Mouse (Mus musculus) stomach, postnatal 0 days (tissue): Measurements from ENCODE around the gene Ercc2. TPM values are rescaled to one million over a fixed set of nuclear protein-coding genes. Genes with fewer than 3 reads are reported as not detected.

Experiments
- ATAC-seq: fragments of 200-750 bp; cut with Nextera tagmentation; 2 replicates; pipeline ENCODE4 v1.8.0; 2017; ENCODE audit not compliant: low FRiP score, low TSS enrichment
- DNase-seq: peaks from one replicate; pipeline ENCODE4 v3.0.0-alpha.2; 2016; ENCODE audit warnings: low spot score
- H3K27ac ChIP-seq: fragments of 300-500 bp; sonication (generic); replicated peaks from 2 replicates; pipeline ENCODE4 v1.5.1; 2014; ENCODE audit warnings: mild to moderate bottlenecking, control low read depth
- H3K27me3 ChIP-seq: fragments of 300-500 bp; sonication (generic); 2 replicates; pipeline ENCODE4 v1.6.1; 2014; ENCODE audit warnings: low read length; ENCODE audit not compliant: control insufficient read depth, insufficient read depth
- H3K36me3 ChIP-seq: fragments of 300-500 bp; sonication (generic); 2 replicates; pipeline ENCODE4 v1.6.1; 2014; ENCODE audit warnings: low read length, mixed read lengths; ENCODE audit not compliant: control insufficient read depth, insufficient read depth
- H3K4me1 ChIP-seq: fragments of 300-500 bp; sonication (generic); replicated peaks from 2 replicates; pipeline ENCODE4 v1.6.1; 2014; ENCODE audit warnings: antibody characterized with exemption; ENCODE audit not compliant: control insufficient read depth, insufficient read depth
- H3K4me2 ChIP-seq: fragments of 300-500 bp; sonication (generic); replicated peaks from 2 replicates; pipeline ENCODE4 v1.6.1; 2014; ENCODE audit warnings: low read depth, mild to moderate bottlenecking, control low read depth, moderate library complexity
- H3K4me3 ChIP-seq: fragments of 300-500 bp; sonication (generic); 2 replicates; pipeline ENCODE4 v1.5.1; 2014; ENCODE audit warnings: low read depth, low read length, control low read depth
- H3K9ac ChIP-seq: fragments of 300-500 bp; sonication (generic); 2 replicates; pipeline ENCODE4 v1.6.1; 2014; ENCODE audit warnings: mild to moderate bottlenecking, low read length, control low read depth, mixed read lengths
- H3K9me3 ChIP-seq: fragments of 300-500 bp; sonication (generic); 2 replicates; pipeline ENCODE4 v1.6.1; 2016; ENCODE audit warnings: low read length; ENCODE audit not compliant: control insufficient read depth
- CTCF ChIP-seq: IDR thresholded peaks from 2 replicates; pipeline ENCODE4 v1.5.1; 2016; ENCODE audit warnings: antibody characterized with exemption, low read depth, mild to moderate bottlenecking, moderate library complexity
- EP300 ChIP-seq: optimal IDR thresholded peaks from 2 replicates; pipeline ENCODE3; 2016; ENCODE audit warnings: antibody characterized with exemption
- WGBS: fragments of 180-500 bp; shearing (Covaris S2); extraction: QIAGEN DNeasy Blood & Tissue Kit; methylation state at CpG from one replicate; pipeline ENCODE4 v1.1.7; 2014; 5-methylcytosine and 5-hydroxymethylcytosine counted together
- microRNA counts: library from miRNA; unstranded; fragments of <30 nt; microRNA quantifications from one replicate; lab custom pipeline; 2015
- microRNA-seq: library from miRNA; unstranded; fragments of <30 nt; microRNA quantifications from one replicate; pipeline ENCODE4, GENCODE M21; 2016
- polyA plus RNA-seq: library from polyadenylated mRNA; unstranded; fragments of >200 nt; fragmentation: Nextera tagmentation; extraction: Ambion mirVana; gene quantifications from 2 replicates; pipeline ENCODE4 v1.2.1, GENCODE M21; 2015

Ercc2 gene
- polyA plus RNA-seq, 1 experiment from 2014 or later, result 6.0 TPM

DNA sequence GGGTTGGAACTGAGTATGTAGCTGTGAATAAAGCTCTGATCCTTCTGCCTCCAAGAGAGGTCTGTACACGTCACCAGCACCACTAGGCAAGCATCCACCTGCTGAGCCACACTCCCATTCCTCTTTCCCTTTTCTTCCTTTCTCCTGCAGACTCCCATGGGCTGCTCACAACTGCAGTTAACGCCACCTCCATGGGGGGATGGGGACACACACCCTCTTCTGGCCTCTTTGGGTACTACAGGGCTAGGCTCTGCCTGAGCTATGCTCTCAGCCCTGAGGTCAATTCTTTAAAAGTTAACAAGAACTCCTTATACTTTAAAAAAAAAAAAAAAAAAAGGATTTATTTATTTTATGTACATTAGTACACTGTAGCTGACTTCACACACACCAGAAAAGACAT is 50.7 kb downstream of the Ercc2 start:
- no peak overlapping the region for H3K9ac ChIP-seq
- no peak overlapping the region for H3K27ac ChIP-seq
- peaks cover 57% of the 10 kb centered on the region for H3K36me3 ChIP-seq
- no peak for DNase-seq
- WGBS, result 93% methylated on average over 2 of the region's 2 CpGs
- H3K4me3 ChIP-seq, result no peak overlapping the region
- no peak for ATAC-seq
- TF ChIP-seq CTCF (peak; percentile 43), EP300 (no peak)
- H3K4me2 ChIP-seq, result no peak overlapping the region
- H3K9me3 ChIP-seq, result no peaks in the 10 kb centered on the region
- H3K4me1 ChIP-seq, result no peaks in the 10 kb centered on the region
- H3K27me3 ChIP-seq, result no peaks in the 10 kb centered on the region

DNA sequence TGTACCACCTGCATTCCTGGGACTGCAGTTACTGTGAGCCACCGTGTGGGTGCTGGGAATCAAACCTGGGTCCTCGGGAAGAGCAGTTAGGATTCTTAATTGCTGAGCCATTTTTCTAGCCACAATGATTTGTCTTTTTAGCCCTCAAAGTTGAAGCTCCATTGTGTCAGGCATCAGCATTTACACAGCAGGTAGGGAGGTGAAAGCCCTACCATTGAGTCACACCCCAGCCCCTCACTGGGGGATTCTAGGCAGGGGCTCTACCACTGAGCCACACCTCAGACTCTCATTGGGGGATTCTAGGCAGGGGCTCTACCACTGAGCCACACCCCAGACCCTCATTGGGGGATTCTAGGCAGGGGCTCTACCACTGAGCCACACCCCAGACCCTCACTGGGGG is 54.5 kb downstream of the Ercc2 start:
- no peaks in the 10 kb centered on the region for H3K27me3 ChIP-seq
- no peak overlapping the region for H3K27ac ChIP-seq
- DNase-seq (no peak), ATAC-seq (no peak)
- no peak overlapping the region for H3K4me3 ChIP-seq
- peaks cover 43% of the 10 kb centered on the region for H3K36me3 ChIP-seq
- H3K4me2 ChIP-seq, result no peak overlapping the region
- 98% methylated on average over 2 of the region's 2 CpGs for WGBS
- H3K4me1 ChIP-seq, result no peaks in the 10 kb centered on the region
- no peak for TF ChIP-seq CTCF
- no peak for TF ChIP-seq EP300
- no peak overlapping the region for H3K9ac ChIP-seq
- no peaks in the 10 kb centered on the region for H3K9me3 ChIP-seq

DNA sequence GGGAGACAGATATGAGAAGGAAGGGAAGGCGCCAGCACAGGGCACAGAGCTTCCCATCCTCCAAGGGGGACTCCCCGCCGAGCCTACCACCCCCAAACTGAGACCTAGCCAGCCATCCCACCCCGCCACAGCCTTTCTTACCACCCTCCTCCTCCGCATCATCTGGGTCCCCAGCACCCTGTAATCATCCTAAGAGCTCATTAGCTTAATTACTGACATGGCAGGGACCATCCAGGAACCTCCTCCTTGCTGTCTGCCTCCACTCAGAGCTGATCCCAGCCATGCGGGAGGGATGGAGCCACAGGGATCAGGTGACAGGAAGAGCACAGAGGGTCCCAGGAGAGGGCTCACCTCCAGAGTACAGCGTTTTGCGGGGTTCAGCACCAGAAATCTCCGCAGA is 55.2 kb downstream of the Ercc2 start:
- no peak for TF ChIP-seq CTCF
- no peak for TF ChIP-seq EP300
- DNase-seq, result no peak
- Histone ChIP-seq H3K9me3 (no peaks in the 10 kb centered on the region), H3K27me3 (no peaks in the 10 kb centered on the region), H3K4me2 (no peak overlapping the region), H3K4me1 (no peaks in the 10 kb centered on the region), H3K4me3 (no peak overlapping the region), H3K9ac (no peak overlapping the region), H3K27ac (no peak overlapping the region), H3K36me3 (peaks cover 38% of the 10 kb centered on the region)
- 78% methylated on average over 9 of the region's 9 CpGs for WGBS
- no peak for ATAC-seq

DNA sequence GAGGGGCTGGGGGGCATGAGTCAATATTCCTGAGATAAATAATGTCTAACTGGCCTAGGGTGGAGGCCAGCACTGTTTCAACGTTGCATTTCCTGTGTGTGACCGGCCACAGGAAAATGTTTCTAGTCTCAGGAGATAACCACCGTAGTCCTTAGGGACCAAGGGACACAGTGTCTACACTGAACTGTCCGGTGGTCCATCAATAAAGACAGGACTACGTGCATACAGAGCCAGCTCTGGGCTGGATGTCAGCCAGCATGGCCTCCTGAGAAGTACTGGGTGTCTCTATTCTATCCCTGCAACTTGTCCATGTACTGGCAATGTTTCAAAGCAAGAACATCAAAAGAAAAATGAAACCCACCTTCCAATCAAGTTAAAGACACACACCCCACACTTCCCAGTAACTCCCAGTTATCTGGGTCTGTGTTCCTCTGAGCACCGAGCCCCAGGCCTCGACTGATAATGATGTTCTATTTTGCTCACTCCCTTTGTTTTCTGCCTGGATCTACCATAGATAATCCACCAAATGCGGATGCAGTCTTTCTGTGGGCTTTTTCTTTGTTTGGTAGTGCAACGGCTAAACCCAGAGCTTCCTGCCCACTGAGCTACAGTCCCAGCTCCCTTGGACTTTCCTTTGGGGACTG is 59.8 kb downstream of the Ercc2 start:
- Histone ChIP-seq H3K4me3 (no peak overlapping the region), H3K27ac (no peak overlapping the region), H3K9ac (no peak overlapping the region), H3K36me3 (peaks cover 21% of the 10 kb centered on the region), H3K9me3 (no peaks in the 10 kb centered on the region), H3K4me2 (no peak overlapping the region), H3K4me1 (no peaks in the 10 kb centered on the region), H3K27me3 (no peaks in the 10 kb centered on the region)
- no peak for TF ChIP-seq EP300
- TF ChIP-seq CTCF, result no peak
- DNase-seq (no peak), ATAC-seq (no peak)
- WGBS, result 79% methylated on average over 9 of the region's 9 CpGs

DNA sequence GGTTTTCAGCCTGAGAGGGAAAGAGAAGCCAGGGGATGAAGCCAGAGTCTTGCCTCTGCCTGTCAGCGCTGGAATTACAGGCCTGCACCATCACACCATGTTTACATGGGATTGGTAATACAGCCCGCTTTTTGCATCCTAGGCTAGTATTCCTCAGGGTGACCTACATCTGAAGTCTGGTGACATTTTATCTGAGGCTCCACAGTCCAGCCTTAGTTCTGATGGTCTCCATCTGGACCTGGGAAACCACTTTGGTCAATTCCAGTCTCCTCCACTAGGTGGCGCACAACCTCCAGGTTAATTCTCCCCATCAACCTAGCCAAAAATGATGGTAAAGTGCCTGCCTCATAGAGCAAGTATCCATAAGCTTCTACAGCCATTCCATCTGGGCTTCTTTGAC is 61.5 kb downstream of the Ercc2 start:
- Histone ChIP-seq H3K27ac (no peak overlapping the region), H3K9ac (no peak overlapping the region), H3K4me1 (no peaks in the 10 kb centered on the region), H3K36me3 (peaks cover 23% of the 10 kb centered on the region), H3K9me3 (no peaks in the 10 kb centered on the region), H3K4me3 (no peak overlapping the region), H3K27me3 (no peaks in the 10 kb centered on the region), H3K4me2 (no peak overlapping the region)
- TF ChIP-seq CTCF (peak; percentile 92), EP300 (no peak)
- ATAC-seq, result peak; percentile 16; the same call in 1 of the 2 replicates
- DNase-seq, result peak; percentile 78
- WGBS, result 39% methylated on average over 3 of the region's 3 CpGs

DNA sequence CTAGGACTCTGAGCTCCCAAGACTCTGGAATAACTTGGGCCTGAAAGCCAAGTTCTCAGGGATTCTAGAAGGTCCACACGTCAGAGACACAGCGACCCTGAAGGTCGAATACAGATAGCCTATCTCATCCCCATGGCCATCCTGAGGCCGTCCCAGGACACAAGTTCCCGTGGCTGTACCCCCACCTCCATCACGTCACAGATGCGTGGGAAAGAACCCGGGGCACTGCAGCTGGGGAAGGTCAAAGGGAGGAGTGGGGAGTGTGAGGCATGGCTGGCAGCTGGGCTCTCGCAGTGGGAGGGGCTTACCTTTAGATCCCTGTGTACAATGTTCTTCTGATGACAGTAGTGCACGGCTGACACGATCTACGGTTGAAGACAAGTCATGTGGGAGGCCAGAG is 63.0 kb downstream of the Ercc2 start:
- no peaks in the 10 kb centered on the region for H3K27me3 ChIP-seq
- TF ChIP-seq CTCF, result no peak
- TF ChIP-seq EP300, result no peak
- no peaks in the 10 kb centered on the region for H3K4me1 ChIP-seq
- 80% methylated on average over 12 of the region's 12 CpGs for WGBS
- no peak overlapping the region for H3K4me3 ChIP-seq
- no peak overlapping the region for H3K27ac ChIP-seq
- H3K9me3 ChIP-seq, result no peaks in the 10 kb centered on the region
- H3K4me2 ChIP-seq, result no peak overlapping the region
- no peak overlapping the region for H3K9ac ChIP-seq
- no peak for ATAC-seq
- peaks cover 25% of the 10 kb centered on the region for H3K36me3 ChIP-seq
- DNase-seq, result no peak

MicroRNA genes within 50 kb of the gene (microRNA counts, 519-probe panel; counts per million panel counts)
- not detected for microRNA mmu-miR-343 (lab: Ali Mortazavi, UCI)

Small RNA genes lying within 50 kb of the gene (microRNA-seq; reads per million reads assigned to microRNA genes)
- gene Mir343, result not detected

Other genes with a start within 250 kb of the Ercc2 start
- gene Qpctl, start 232.7 kb upstream of the Ercc2 start, polyA plus RNA-seq, result 11.3 and 11.8 TPM in 2 replicates
- gene Snrpd2, start 232.3 kb upstream of the Ercc2 start, polyA plus RNA-seq, result 96.9 and 103 TPM in 2 replicates
- gene Gipr, start 215.9 kb upstream of the Ercc2 start, polyA plus RNA-seq, result 0.22 and 0.27 TPM in 2 replicates
- 8.4 and 8.8 TPM in 2 replicates for gene Eml2, start 205.6 kb upstream of the Ercc2 start, polyA plus RNA-seq
- gene Gpr4, start 169.5 kb upstream of the Ercc2 start, polyA plus RNA-seq, result 0.85 and 1.3 TPM in 2 replicates
- gene Opa3, start 153.7 kb upstream of the Ercc2 start, polyA plus RNA-seq, result 20.3 and 20.7 TPM in 2 replicates
- gene Vasp, start 110.2 kb upstream of the Ercc2 start, polyA plus RNA-seq, result 108 and 120 TPM in 2 replicates
- 0.17 and 0.21 TPM in 2 replicates for gene Ppm1n, start 101.9 kb upstream of the Ercc2 start, polyA plus RNA-seq
- gene Rtn2, start 99.4 kb upstream of the Ercc2 start, polyA plus RNA-seq, result 10.1 and 12.1 TPM in 2 replicates
- gene Fosb, start 72.0 kb upstream of the Ercc2 start, polyA plus RNA-seq, result 0.21 and 0.38 TPM in 2 replicates
- 32.8 and 36.9 TPM in 2 replicates for gene Ercc1, start 37.2 kb upstream of the Ercc2 start, polyA plus RNA-seq
- gene Cd3eap, start 22.5 kb upstream of the Ercc2 start, polyA plus RNA-seq, result 13.4 and 13.6 TPM in 2 replicates
- 10.3 and 12.2 TPM in 2 replicates for gene Ppp1r13l, start 22.3 kb upstream of the Ercc2 start, polyA plus RNA-seq
- 24.3 and 26.5 TPM in 2 replicates for gene Klc3, start 22.1 kb downstream of the Ercc2 start, polyA plus RNA-seq
- 42.1 and 43.6 TPM in 2 replicates for gene Ckm, start 22.8 kb downstream of the Ercc2 start, polyA plus RNA-seq
- 5.2 and 5.3 TPM in 2 replicates for gene Mark4, start 76.8 kb downstream of the Ercc2 start, polyA plus RNA-seq
- 0.97 and 1.1 TPM in 2 replicates for gene Exoc3l2, start 81.3 kb downstream of the Ercc2 start, polyA plus RNA-seq
- gene Bloc1s3, start 126.4 kb downstream of the Ercc2 start, polyA plus RNA-seq, result 3.2 and 3.7 TPM in 2 replicates
- gene Trappc6a, start 126.4 kb downstream of the Ercc2 start, polyA plus RNA-seq, result 113 and 123 TPM in 2 replicates
- 30.8 and 33.0 TPM in 2 replicates for gene Nkpd1, start 135.8 kb downstream of the Ercc2 start, polyA plus RNA-seq
- gene Ppp1r37, start 181.1 kb downstream of the Ercc2 start, polyA plus RNA-seq, result 16.5 and 21.2 TPM in 2 replicates
- gene Zfp296, start 195.3 kb downstream of the Ercc2 start, polyA plus RNA-seq, result 3.7 and 5.0 TPM in 2 replicates
- 108 and 114 TPM in 2 replicates for gene Gemin7, start 195.6 kb downstream of the Ercc2 start, polyA plus RNA-seq
- 19.0 and 21.5 TPM in 2 replicates for gene Clasrp, start 222.5 kb downstream of the Ercc2 start, polyA plus RNA-seq
- 7.3 and 8.7 TPM in 2 replicates for gene Relb, start 247.4 kb downstream of the Ercc2 start, polyA plus RNA-seq